Mouse (Mus musculus): ENCODE results near the gene Socs2.
"Not testable (repeated sequence)": the region's sequence is repeated elsewhere in the genome, so short reads cannot be mapped to it uniquely, and the experiment has no call there.

Socs2 gene

DNA sequence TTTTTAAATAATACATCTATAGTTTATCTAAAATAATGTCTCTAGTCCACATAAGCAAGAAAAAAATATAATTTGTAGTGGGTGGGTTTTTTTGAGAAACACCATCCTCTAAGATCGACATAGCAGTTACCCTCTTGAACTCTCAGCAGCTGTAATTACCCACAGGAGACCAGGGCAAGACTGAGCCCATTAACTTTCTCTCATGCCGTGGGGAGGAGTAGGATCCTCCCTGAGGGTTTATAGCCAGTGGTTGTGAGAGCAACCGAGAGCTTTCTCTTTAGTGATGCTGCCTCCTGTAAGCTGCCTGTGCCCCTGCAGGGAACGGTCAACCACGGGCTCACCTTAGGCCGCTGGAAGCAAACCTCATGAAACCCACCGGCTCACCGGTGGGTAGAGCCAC, 24.9 kb downstream of the Socs2 start:
- DNase-seq = no peak

DNA sequence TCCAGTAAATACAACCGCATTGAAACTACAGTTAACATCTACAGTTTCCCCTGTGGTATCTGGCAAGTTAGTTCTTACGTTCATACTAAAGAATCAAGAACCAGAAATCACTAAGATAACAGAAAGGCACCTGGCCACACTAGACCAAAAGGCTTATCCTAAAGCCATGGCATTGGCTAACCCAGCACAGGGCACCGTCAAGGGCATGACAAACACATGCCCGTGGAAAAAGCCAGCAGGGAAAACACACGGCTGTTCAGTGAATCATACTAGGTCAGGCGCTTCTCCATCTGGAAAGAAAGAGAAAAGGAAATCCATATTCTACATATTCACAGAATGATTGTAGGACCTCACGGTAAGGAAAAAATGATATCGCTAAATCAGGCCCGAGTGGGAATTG, 26.1 kb downstream of the Socs2 start:
- DNase-seq = no peak

DNA sequence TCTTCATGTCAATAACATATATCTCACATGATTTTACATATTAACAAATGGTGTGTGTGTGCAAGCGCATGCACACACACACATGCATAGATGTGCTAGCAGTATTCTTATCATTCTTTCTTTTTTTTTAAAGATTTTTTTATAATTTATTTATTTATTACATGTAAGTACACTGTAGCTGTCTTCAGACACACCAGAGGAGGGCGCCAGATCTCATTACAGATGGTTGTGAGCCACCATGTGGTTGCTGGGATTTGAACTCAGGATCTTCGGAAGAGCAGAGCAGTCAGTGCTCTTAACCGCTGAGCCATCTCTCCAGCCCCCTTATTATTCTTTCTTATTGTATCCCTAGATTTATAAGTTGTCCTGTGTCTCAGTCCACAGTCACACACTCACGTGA, 27.2 kb downstream of the Socs2 start:
- not testable (repeated sequence) for DNase-seq

DNA sequence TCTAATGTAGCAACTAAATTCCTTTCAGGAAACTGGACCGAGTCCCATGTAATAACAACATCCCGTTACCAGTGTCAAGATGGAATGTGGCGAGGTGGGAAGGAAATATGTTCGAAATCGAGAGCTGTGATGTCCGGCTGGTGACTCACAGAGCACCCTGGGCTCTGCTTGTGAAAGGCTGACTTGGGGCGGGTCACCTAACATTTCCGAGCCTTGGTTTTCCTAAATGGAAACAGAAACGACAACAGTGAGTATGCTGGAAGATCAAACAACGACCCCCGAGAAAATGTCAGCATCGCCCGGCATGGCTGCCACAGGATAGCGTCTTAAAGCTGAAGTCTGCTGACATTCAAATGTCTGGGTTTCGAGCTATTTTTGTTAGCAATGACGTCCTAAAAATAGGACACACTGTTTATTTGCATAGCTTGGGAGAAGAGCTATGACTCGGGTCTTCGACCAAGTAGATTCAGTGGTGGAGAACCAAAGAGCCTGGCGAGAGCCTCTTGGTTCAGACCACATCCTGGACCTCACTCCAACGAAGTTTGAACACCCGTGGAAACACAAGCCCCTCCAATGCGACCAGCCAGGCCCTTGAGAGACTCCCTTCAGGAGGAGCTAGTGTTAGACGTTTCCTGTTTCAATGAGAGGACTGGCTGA, 28.0 kb downstream of the Socs2 start:
- DNase-seq = peak; percentile 81 to 90

DNA sequence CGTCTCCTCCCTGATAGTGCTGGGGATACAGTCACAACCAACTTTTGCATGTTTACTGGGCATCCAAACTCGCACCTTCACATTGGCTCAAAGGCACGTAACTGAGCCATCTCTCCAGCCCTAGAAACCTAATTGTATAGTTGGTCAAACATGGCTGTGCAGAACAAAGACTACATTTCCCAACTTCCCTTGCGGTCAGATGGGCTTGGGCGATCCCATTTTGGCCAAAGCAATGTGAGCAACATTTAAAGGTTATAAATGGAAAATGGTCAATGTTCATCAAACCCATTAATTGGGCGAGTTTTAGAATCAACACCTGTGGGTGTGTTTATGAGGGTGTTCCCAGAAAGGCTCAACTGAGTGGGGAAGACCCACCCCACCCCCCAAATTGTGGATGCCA, 30.5 kb downstream of the Socs2 start:
- no peak for DNase-seq

DNA sequence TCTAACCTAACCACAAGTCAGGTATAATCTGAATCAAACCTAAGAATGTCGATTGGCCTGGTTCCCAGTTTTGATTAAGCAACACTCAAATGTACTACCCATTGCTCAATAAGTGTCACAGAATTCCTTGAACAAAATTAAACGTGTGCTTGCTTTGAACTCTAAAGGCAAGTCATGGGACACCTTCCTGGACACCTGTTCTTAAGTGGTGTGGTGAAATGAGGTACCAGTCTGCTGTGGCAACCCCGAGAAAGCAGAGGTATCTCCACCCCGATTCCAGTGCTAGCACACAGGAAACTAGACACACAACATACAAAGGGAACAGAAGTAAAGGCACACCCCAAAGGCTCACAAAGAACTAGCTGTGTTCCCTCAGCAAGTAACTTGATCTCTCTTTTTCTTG, 31.2 kb downstream of the Socs2 start:
- peak; percentile 72 to 89 for DNase-seq

DNA sequence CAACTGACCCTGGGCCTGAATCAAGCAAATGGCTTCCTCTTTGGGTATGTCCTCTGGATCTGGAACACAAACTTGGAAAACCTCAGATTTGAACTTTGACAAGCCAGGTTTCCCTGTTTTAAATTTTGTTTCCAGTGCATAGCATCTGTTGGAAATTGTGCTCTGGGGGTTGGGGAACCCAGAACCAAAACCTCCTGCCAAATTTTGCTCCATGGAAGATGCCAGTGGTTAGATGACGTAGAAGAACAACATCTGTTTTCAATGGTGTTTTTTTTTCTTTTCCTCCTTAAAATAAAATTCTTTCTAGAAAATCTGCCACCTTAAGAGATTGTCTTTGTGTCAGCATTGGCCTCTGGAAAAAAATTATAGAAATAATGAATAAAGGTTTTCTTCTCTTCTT, 31.9 kb downstream of the Socs2 start:
- no peak for DNase-seq

DNA sequence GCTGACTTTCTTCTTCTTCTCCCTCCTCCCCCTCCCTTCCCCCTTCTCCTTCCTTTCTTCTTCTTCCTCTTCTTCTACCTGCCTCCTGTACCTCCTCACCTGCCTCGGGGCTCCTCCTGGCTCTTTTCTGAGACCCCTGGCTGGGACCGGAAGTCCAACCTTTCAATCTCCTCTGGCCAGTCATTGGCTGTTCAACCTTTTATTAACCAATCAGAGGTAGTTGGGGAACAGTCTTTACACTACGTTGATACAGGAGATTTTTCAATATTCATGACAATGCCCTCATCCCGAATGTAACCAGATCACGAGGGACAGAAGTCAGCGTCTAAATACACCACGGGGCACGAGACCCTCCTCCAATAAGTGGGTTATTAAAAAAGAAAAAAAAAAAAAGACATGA, 32.5 kb downstream of the Socs2 start:
- DNase-seq = no peak

DNA sequence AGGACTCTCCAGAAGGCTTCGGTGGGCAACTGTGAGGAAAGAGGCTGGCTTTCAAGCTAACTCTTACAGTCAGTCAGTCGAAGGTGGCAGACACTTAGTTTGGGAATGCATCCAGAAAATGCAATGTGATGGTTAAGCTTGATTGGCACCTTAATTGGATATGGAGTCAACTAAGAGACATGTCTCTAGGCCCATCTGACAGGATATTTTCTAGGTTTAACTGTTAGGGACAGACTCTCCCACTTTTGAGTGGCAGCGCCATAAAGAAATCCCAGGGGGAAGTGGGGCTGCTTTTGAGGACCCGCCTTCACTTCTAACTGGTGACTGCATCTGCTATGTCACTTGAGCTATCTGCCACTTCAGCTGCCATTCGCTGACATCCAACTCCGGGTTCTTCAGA, 43.6 kb downstream of the Socs2 start:
- no peak for DNase-seq

DNA sequence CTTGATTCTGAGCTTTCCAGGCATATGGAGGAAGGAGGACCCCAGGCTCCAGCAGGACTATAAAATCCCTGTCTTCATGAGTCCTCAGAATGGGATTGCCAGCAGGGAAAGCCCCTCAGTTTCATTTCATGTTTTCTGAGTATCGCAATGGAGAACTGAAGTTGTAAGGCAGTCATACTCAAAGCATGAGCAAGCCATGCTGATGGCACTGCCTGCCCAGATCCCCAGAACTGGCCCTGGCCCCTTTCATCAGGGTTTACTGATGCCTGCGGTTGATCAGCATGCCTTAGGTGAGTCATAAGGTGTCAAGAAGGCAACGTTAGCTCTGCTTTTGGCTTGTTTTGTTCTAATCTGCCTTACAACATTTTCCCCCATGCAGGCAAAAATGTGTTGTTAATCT, 45.0 kb downstream of the Socs2 start:
- DNase-seq = no peak

DNA sequence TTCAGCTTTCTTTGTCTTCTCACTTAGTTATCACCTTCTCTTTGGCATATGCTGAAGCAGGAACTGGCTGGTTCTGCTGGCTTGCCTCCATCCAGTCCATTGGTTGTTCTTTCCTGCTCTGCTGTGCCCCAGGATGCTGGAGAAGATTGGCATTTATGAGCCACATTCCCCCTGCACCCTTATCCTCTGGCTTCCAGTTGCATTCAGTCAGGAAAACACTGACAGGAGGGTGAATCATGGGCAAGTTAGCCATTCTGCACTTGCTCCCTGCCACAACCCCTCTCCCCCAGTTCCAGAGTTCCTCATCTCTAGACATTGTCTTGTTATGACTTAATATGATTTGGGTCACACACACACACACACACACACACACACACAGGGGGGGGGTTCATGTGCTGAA, 47.8 kb downstream of the Socs2 start:
- DNase-seq = no peak

DNA sequence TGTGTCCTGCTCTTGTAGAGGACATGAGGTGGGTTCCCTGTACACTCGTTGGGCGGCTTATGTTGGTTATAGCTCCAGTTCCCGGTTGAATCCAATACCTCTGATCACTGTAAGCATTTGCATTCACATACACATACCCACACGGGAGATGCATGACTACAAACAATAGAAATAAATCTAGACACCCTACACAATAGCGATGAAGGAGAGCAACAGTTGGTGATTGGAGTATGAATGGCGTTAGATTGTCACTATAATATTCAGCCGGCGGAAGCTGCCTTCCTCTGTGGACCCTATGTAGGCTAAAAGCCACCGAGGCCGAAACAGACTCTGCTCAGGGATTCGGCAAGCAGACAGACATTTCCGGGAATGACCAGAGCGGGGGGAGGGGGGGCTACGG, 48.8 kb downstream of the Socs2 start:
- DNase-seq = no peak

DNA sequence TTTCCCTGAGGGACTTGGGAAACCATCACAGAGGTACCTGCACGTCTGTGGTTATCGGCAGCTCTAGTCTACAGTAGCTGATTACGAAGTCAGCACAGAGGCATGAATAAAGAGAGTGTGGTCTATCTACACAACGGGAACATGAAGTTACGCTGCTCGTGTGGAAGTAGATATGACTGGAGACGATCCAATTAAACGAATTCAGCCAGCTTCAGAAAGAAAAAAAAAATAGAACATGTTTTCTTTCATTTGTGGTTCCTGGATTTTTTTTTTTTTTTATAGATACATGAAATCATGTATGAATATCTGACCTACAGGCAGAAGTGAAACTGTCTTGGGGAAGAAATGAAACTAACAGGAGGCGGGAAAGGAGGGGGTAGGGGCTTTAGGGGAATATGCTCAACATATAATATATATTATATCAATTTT, 49.3 kb downstream of the Socs2 start:
- DNase-seq = no peak

DNA sequence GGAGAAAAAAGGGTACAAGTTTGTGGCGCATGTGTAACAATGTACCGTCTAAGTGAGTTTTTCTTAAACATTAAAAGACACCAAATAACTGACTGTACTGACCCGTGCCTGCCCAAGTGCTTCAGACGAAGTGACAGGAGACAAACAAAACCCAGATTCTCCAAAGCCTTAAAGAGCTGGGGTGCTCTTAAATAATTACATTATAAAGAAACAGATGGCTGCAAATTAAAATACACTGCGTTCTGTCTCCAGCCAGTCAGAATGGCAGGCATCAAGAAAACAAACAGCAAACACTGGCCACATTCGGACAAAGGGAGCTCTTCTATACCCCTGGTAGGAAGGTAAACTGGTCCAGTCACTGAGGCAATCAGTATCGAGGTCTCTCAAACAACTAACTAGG, 49.7 kb downstream of the Socs2 start:
- DNase-seq = no peak

DNA sequence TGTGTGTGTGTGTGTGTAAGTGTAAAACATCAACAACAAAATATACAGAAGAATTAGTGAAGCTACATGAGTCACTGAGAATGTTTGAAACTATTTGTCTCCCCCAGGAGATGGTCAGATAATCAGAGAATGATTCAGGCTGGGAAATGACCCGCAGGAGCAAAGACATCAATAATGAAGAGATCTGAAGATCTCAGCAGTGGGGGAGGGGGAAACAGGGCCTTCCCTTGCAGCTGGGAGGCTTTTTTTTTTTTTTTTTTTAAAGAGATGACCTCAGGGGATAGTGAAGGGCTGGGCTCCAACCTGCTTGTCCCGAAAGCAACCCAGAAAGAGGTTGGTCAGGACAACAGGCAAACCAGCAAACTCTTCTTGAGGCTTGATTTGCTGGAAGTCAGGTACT, 54.7 kb downstream of the Socs2 start:
- no peak for DNase-seq

DNA sequence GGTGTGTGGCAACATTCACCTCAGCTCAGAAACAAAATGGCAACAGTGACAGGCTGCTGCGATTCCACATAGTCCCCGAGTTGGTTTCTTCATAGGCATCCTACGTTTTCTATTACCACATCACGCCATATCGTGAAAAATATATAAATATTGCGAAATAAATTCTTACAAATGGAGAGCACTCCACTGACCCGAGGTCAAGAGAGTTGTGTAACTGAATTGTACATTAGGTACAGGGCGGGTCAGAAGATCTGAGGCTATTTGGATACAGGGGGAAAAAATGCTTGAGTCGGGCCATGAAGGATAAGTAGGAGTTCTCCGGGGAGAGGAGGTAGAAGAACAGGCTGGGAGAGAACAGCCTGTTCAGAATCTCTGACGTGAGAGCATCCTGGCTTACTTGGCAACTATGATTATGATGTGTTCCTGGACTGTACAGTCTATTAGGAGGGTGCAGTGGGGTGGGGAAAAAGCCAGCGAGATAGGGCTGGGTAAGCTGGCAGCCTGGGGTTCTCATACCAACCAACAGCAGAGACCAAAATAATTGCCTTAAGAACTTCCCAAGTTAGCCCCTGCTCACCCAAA, 55.6 kb downstream of the Socs2 start:
- DNase-seq = peak; percentile 73 to 86

DNA sequence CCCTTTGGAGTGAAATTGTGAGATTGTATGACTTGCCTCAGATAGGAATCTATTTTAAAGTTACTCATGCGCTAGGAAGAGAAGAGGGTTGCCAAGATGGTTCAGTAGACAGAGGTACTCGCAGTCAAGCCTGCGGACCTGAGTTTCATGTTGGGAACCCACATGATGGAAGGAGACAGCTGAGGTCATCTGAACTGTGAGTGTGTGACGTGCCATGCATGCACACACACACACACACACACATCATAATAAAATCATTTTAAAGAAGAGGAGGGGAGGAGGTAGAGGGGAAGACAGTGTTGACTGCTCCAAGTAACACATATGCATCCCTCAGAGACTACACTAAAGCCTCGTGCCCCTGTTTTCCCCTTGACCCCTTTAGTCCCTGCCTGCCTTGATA, 56.9 kb downstream of the Socs2 start:
- no peak for DNase-seq

DNA sequence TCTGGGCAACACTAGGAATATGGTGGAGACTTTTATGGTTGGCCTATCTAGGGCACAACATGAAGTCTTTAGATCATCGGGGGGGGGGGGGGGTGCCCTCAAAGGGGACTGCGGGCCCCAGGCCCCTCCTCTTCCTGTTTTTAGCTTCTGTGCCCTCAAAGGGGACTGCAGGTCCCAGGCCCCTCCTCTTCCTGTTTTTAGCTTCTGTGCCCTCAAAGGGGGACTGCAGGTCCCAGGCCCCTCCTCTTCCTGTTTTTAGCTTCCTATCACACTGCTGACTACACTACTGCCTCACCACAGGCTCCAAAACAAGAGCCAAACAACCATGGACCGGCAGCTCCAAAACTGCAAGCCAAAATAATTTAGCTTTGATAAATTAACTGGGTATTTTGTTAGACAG, 59.3 kb downstream of the Socs2 start:
- DNase-seq = no peak

DNA sequence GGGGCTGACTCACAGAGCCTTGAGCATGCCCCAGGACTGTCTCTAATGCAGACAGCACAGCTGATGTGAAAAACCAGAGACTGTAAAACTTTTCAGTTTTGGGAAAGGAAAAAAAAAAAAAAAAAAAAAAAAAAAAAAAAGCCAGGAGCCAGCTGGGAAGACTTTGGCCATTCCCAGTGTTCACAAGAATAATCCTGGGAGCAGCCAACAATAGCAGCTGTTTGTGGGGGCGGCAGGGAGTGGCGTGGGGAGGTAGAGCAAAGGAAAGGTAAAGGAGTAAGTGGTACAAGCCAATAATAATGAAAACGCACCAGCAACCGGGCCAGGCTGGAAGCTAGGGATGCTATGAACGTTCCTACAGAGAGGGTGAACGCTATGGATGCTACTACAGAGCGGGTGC, 60.3 kb downstream of the Socs2 start:
- DNase-seq = no peak

DNA sequence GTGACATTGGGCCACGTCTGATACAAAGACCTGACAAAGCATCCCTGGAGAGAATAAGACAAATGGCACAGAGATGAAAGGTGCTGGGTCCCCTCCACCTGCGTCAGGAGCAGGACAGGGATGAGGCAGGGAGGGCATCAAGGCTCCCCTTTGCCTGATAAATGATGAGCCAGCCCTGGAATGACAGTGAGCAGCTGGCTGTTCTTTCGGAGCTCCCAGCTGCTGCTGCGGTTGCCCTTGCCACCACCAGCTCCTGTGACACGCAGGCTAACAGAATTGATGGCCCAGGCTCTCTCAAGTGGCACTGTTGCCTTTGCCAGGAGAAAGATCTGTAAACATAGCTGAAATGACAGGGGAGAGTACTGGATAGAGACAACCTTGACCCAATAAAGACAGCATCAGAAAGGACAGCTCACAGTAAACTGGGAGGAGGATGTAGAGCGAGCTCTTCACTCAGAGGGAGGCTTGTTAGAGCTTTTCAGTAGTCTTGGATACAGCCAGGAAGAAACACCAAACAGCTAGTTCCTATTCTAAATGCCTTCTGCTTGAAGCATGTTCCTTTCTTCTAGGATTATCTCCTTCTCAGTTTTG, 61.2 kb downstream of the Socs2 start:
- DNase-seq = no peak

DNA sequence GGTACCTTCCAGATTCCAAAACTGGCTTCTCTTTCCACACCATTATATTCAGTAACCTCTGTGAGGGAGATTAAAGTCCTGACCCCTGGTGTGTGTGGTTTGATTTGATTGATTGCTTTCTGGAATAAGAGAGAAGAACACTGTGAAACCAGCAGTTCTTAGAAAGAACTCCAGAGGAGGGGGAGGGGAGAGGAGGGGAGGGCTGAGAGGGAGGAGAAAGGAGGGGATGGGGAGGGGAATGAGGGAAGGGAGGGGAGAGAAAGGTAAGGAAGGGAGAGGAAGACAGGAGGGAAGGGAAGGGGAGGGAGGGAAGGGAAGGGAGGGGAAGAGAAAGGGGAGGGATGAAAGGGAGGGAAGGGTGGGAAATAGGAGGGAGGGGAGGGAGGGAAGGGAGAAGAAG, 62.3 kb downstream of the Socs2 start:
- DNase-seq = no peak

DNA sequence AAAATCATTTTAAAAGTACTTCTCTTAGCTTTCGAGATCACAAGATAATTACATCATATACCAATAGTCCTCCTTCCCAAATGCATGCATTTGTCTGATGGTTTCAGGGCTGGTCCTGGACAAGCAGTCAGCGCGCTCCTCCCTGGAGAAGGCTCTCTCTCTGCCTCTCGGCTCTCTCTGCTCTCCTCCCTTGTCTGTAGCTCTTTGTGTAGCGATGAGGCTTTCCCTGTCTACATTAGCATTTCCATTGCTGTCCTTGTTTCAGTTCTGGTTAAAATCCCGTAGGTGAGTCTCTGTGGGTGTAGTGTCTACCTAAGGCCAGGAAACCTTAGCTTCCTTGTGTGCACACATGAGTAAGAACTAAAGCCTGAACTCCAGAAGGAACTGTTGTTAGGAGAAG, 62.9 kb downstream of the Socs2 start:
- no peak for DNase-seq

DNA sequence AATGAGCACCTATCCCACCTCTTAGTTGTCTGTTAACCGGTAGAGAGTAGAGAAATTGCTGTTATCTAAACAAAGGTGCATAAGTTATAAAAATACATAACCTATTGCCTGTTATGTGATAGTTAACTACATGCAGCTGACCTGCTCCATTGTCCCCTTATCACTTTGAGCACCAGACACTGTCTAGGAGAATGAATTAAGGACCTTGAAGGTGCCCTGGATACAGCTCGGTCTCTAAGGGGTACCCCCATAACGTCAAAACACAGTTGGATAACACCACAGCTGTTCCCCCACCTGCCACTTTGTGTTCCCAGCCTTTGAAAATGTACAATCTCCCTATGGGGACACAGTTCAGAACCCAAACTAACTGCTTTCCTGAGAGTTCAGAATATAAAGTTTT, 68.5 kb downstream of the Socs2 start:
- no peak for DNase-seq

DNA sequence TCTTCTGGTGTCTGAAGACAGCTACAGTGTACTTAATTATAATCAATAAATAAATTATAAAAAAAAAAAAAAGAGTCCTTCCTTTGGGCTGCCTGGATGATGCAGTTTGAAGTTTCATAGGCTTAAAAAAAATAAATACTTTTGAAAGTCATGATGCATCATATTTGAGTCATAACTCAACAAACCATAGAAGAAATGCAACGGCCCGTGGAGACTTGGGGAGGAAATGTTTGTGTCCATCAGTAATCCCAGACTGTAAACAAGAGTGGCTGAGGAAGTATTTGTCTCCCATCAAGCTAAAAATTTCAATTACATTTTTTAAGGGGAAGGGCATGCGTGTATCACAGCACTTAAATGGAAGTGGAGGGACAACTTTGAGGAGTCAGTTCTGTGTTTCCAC, 69.2 kb downstream of the Socs2 start:
- no peak for DNase-seq
